Mouse (Mus musculus) megakaryocyte, embryonic 14.5 days (primary cell): Measurements from ENCODE around the gene Prkd2. TPM values are rescaled to one million over a fixed set of nuclear protein-coding genes. Genes with fewer than 3 reads are reported as not detected.

Experiments used
- H3K27me3 ChIP-seq: replicated peaks from 2 replicates; pipeline ENCODE3; 2012; ENCODE audit warnings: inconsistent platforms
- H3K36me3 ChIP-seq: replicated peaks from 2 replicates; pipeline ENCODE3; 2012; ENCODE audit warnings: low read length, inconsistent platforms, mixed read lengths
- H3K4me1 ChIP-seq: 2 replicates; pipeline ENCODE4 v1.6.1; 2012; ENCODE audit warnings: inconsistent platforms
- H3K4me3 ChIP-seq: replicated peaks from 2 replicates; pipeline ENCODE3; 2012; ENCODE audit warnings: moderate library complexity, mild to moderate bottlenecking, inconsistent platforms
- H3K9me3 ChIP-seq: 2 replicates; pipeline ENCODE4 v1.6.1; 2012; ENCODE audit warnings: inconsistent platforms
- FLI1 ChIP-seq: IDR thresholded peaks from 2 replicates; pipeline ENCODE4 v1.6.1; 2012; ENCODE audit warnings: low read length, inconsistent platforms, mixed read lengths
- GATA1 ChIP-seq: IDR thresholded peaks from 3 replicates; pipeline ENCODE4 v1.6.1; 2012; ENCODE audit warnings: mixed read lengths, low read length, inconsistent platforms, borderline replicate concordance
- polyA plus RNA-seq: library from polyadenylated mRNA; stranded (reverse); fragments of >175 nt; gene quantifications from 2 replicates; pipeline ENCODE4 v1.2.3, GENCODE M21; 2012; ENCODE audit warnings: low replicate concordance; ENCODE audit not compliant: insufficient read depth

Gene Prkd2
- polyA plus RNA-seq, 1 experiment: 70.1 TPM

GRCm38 (mm10) chr7:16890944-16891343 is 48.2 kb downstream of the Prkd2 start:
- Histone ChIP-seq H3K27me3 (peaks cover 66% of the 10 kb centered on the region), H3K4me3 (peak overlapping the region; percentile 91), H3K9me3 (peaks cover 14% of the 10 kb centered on the region), H3K4me1 (peaks cover 58% of the 10 kb centered on the region), H3K36me3 (peaks cover 3% of the 10 kb centered on the region)
- TF ChIP-seq GATA1 (no peak), FLI1 (no peak)

DNA sequence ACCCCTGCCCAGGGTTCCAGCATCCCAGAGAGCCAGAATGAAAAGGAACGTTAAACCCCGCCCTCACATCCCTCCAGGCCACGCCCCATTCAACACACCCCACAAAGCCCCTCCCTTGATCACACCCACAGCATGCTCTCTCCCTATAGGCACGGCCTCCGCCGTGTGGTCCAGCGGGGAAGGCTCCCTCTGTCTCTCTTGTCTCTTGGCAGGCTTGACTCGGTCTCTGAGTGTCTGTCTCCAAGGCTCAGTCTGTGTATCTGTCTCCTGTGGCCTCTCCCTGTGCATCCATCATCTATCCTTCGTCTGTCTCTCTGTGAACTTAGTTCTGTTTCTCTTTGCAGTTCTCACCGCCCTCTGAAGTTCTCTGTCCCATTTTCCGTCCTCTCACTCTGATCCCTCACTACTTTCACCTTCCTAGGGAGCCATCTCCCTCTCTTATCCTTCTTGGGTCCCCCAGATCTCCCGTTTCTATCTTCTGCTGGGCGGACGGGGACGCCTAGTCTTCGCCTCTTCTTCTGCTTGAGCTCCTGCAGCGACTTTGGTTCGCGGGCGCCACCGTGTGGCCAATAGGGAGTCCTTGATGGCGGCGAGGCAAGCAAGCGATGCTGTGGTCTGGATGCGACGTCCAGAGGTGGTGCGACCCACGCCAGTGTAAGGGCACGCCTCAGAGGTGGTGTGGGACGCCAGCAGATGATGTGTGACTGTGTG is 49.1 kb downstream of the Prkd2 start, which contains the start of gene Gng8:
Gng8 (plus strand) TSS at position 146 of the 711 bp plus-strand sequence.
- TF ChIP-seq GATA1: no peak
- TF ChIP-seq FLI1: no peak
- Histone ChIP-seq H3K9me3 (peaks cover 5% of the 10 kb centered on the region), H3K4me1 (peaks cover 66% of the 10 kb centered on the region), H3K4me3 (peak within 1 kb of the TSS; percentile 91), H3K27me3 (peaks cover 58% of the 10 kb centered on the region), H3K36me3 (no peaks in the 10 kb centered on the region)

DNA sequence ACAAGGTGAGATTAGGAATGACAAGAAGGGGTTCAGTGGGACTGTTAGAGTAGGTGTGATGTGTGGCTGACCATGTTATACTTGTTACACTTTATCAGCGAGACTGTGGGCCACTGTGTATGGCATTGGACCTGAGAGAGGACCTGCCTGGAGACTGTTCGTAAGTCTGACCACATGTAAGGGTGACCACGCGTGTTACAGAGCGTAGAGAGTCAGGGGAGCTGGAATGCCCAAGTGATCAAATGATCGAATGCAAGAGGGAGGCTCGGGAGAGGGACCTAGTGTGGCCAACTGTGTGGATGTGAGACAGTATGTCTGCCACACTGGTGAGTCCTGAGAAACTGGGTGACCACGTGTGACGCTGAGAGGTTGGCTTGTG is 49.6 kb downstream of the Prkd2 start:
- Histone ChIP-seq H3K27me3 (peaks cover 53% of the 10 kb centered on the region), H3K4me3 (peak overlapping the region; percentile 91)

DNA sequence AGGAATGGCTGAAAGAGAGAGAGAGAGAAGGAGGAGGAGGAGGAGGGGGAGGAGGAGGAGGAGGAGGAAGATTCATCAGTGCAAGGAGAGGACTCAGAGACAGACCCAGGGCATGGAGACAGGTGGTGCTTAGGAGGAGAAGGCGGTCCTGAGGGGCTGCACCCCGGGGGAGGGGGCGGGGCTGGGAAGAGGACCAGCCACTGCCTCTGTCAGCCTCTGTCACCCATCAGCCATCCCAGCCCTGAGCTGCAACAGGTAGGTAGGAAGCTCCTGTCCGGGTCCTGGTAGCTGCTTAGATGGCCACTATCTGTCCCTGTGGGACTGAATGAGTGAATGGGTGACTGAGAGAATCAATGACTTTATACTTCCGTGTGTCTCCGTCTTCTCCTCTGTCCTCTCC is 50.9 kb downstream of the Prkd2 start:
- Histone ChIP-seq H3K9me3 (peaks cover 4% of the 10 kb centered on the region; the same call in 1 of the 2 replicates), H3K36me3 (no peaks in the 10 kb centered on the region), H3K4me3 (no peak overlapping the region), H3K4me1 (peaks cover 70% of the 10 kb centered on the region), H3K27me3 (peaks cover 41% of the 10 kb centered on the region)
- TF ChIP-seq FLI1 (no peak), GATA1 (no peak)

More for the DNA sequence above, 49.6 kb downstream of the Prkd2 start:
- Histone ChIP-seq H3K36me3 (no peaks in the 10 kb centered on the region), H3K4me1 (peaks cover 71% of the 10 kb centered on the region), H3K9me3 (peaks cover 4% of the 10 kb centered on the region; the same call in 1 of the 2 replicates)
- no peak for TF ChIP-seq GATA1
- no peak for TF ChIP-seq FLI1

DNA sequence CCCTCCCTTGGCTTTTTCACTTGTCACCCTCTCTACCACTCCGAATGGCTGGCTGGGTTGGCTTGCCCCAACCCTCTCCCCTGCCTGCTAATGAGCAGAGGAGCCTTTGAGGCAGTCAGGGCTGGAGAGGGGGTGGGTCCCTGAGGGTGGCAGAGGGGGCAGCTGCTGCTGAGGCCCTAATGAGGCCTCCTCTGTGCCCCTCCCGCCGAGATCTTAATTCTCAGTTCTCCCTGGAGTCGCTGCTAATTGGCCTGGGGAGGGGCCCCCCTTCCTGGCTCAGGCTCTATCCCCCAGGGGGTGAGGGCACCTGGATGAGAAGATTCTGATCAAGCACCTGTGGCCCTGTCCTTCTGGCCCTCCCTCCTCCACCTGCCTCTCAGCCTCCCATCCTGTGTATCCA is 51.6 kb downstream of the Prkd2 start:
- TF ChIP-seq GATA1 (no peak), FLI1 (no peak)
- Histone ChIP-seq H3K4me3 (peak overlapping the region; percentile 89), H3K36me3 (no peaks in the 10 kb centered on the region), H3K4me1 (peaks cover 74% of the 10 kb centered on the region), H3K9me3 (peaks cover 4% of the 10 kb centered on the region; the same call in 1 of the 2 replicates), H3K27me3 (peaks cover 36% of the 10 kb centered on the region)

DNA sequence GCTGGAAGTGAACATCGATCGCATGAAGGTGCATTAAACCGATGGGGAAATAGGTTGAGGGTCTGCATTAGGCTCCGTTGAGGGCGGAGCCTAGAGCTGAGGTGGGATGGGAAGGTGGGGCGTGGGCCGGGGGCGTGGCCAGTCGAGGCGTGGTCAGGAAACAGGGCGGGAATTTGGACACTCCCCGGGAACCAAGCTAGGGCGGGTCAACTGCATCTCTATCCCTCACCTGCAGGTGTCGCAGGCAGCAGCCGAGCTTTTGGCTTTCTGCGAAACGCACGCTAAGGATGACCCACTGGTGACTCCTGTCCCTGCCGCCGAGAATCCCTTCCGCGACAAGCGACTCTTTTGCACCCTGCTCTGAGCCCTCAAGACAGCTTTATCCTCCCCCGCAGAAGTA is 52.3 kb downstream of the Prkd2 start:
- Histone ChIP-seq H3K27me3 (peaks cover 32% of the 10 kb centered on the region), H3K9me3 (no peaks in the 10 kb centered on the region), H3K36me3 (no peaks in the 10 kb centered on the region), H3K4me3 (peak overlapping the region; percentile 89), H3K4me1 (peaks cover 81% of the 10 kb centered on the region)
- TF ChIP-seq FLI1 (no peak), GATA1 (no peak)

GRCm38 (mm10) chr7:16895511-16895910 is 52.8 kb downstream of the Prkd2 start:
- Histone ChIP-seq H3K9me3 (no peaks in the 10 kb centered on the region), H3K4me3 (peak overlapping the region; percentile 89), H3K27me3 (peaks cover 30% of the 10 kb centered on the region), H3K4me1 (peaks cover 86% of the 10 kb centered on the region), H3K36me3 (no peaks in the 10 kb centered on the region)
- TF ChIP-seq FLI1 (no peak), GATA1 (no peak)

- Histone ChIP-seq H3K4me3 (no peak overlapping the region), H3K9me3 (no peaks in the 10 kb centered on the region), H3K4me1 (peaks cover 87% of the 10 kb centered on the region), H3K27me3 (no peaks in the 10 kb centered on the region), H3K36me3 (peaks cover 2% of the 10 kb centered on the region)
- TF ChIP-seq FLI1 (no peak), GATA1 (no peak)
Observed at GRCm38 (mm10) chr7:16900526-16900925, 57.8 kb downstream of the Prkd2 start.

- H3K9me3 ChIP-seq: no peaks in the 10 kb centered on the region
- TF ChIP-seq GATA1 (no peak), FLI1 (no peak)
- no peaks in the 10 kb centered on the region for H3K27me3 ChIP-seq
- peaks cover 100% of the 10 kb centered on the region for H3K4me1 ChIP-seq
- peak overlapping the region; percentile 87 for H3K4me3 ChIP-seq
- H3K36me3 ChIP-seq: peaks cover 22% of the 10 kb centered on the region
Observed at GRCm38 (mm10) chr7:16903439-16903955, 60.8 kb downstream of the Prkd2 start.

- Histone ChIP-seq H3K9me3 (no peaks in the 10 kb centered on the region), H3K27me3 (no peaks in the 10 kb centered on the region), H3K36me3 (peaks cover 29% of the 10 kb centered on the region), H3K4me1 (peaks cover 100% of the 10 kb centered on the region), H3K4me3 (peak overlapping the region; percentile 87)
- no peak for TF ChIP-seq GATA1
- no peak for TF ChIP-seq FLI1
Observed at GRCm38 (mm10) chr7:16904120-16904675, 61.5 kb downstream of the Prkd2 start.
